8 mouse cellular contexts compared by ENCODE assay signal in genomic region chr9:20879097-20879792, GRCm38 (mm10). TPM values are rescaled to one million over a fixed set of nuclear protein-coding genes. Genes with fewer than 3 reads are reported as not detected.
DNase-seq lines count a peak whose midpoint lies in the region; ATAC-seq and TF ChIP-seq lines count a peak whose summit lies in the region.

TSS of gene Angptl6 (minus strand) at chr9:20879727.

- H3K9ac ChIP-seq in heart, embryonic 13.5 days: peak within 1 kb of the TSS; percentile 88
- H3K9ac ChIP-seq in CH12.LX (ENCODE audit: insufficient read depth, low read depth): peak within 1 kb of the TSS; percentile 71
- peak within 1 kb of the TSS; percentile 72 for H3K9ac ChIP-seq in forebrain, embryonic 11.5 days (ENCODE audit: low read length)
- H3K9ac ChIP-seq in liver, embryonic 13.5 days: peak within 1 kb of the TSS; percentile 80

- TF ChIP-seq CTCF in CH12.LX (conservative IDR thresholded peaks at IDR 0.05 in 1 of 2, IDR thresholded peaks at IDR 0.05 in 1 of 2; ENCODE audit: low read depth in 2 of 2, low read length in 2 of 2): no peak

- H3K36me3 ChIP-seq in heart, embryonic 13.5 days: no peaks in the 10 kb centered on the region
- peaks cover 10 to 12% of the 10 kb centered on the region in 2 experiments for H3K36me3 ChIP-seq in CH12.LX (replicated peaks in 1 of 2; ENCODE audit: control insufficient read depth in 1 of 2, insufficient read depth in 1 of 2, low read length in 1 of 2)
- H3K36me3 ChIP-seq in forebrain, embryonic 11.5 days (ENCODE audit: control insufficient read depth, insufficient read depth, low read length): no peaks in the 10 kb centered on the region
- no peaks in the 10 kb centered on the region for H3K36me3 ChIP-seq in liver, embryonic 13.5 days

- in situ Hi-C loops in CH12.LX (cut with MboI; ENCODE audit: low pct_ligation_motif_present, low pct_unique_long_range_greater_than_20kb, low sequenced_read_pairs): no loop called here

- H3K79me2 ChIP-seq in CH12.LX (replicated peaks; ENCODE audit: control insufficient read depth, extremely low read depth, insufficient read depth, poor library complexity, severe bottlenecking): no peaks in the 10 kb centered on the region

- H3K27me3 ChIP-seq in heart, embryonic 13.5 days (replicated peaks): 0 out of 2 replicates have a peak, but pooled peaks cover 5% of the 10 kb centered on the region
- H3K27me3 ChIP-seq in CH12.LX (replicated peaks): peaks cover 18% of the 10 kb centered on the region
- no peaks in the 10 kb centered on the region for H3K27me3 ChIP-seq in forebrain, embryonic 11.5 days (ENCODE audit: control insufficient read depth, insufficient read depth, low read length)
- no peaks in the 10 kb centered on the region for H3K27me3 ChIP-seq in liver, embryonic 13.5 days

- TF ChIP-seq EP300 in CH12.LX (IDR thresholded peaks at IDR 0.05; ENCODE audit: low read length): no peak; the same call in 1 of the 2 replicates

- no peak for TF ChIP-seq RAD21 in CH12.LX (IDR thresholded peaks at IDR 0.05; ENCODE audit: low read depth, low read length)

- H3K4me1 ChIP-seq in heart, embryonic 13.5 days: peaks cover 10% of the 10 kb centered on the region
- peaks cover 22 to 23% of the 10 kb centered on the region in 2 experiments for H3K4me1 ChIP-seq in CH12.LX (ENCODE audit: control insufficient read depth in 1 of 2, insufficient read depth in 2 of 2)
- H3K4me1 ChIP-seq in forebrain, embryonic 11.5 days (replicated peaks; ENCODE audit: control insufficient read depth, insufficient read depth, low read length): peaks cover 4% of the 10 kb centered on the region; the same call in 1 of the 2 replicates
- H3K4me1 ChIP-seq in liver, embryonic 13.5 days (replicated peaks): peaks cover 29% of the 10 kb centered on the region

- 85% methylated on average over 13 of the region's 13 CpGs for WGBS in heart, embryonic 13.5 days
- WGBS in forebrain, embryonic 11.5 days: 93% methylated on average over 13 of the region's 13 CpGs
- WGBS in liver, embryonic 13.5 days (ENCODE audit: insufficient replicate concordance): 79% methylated on average over 13 of the region's 13 CpGs

- dilution Hi-C loops in CH12.LX (cut with MboI; ENCODE audit: extremely low pct_ligation_motif_present, extremely low pct_unique_long_range_greater_than_20kb, low sequenced_read_pairs): no loop called here

- peak within 1 kb of the TSS; percentile 78 for H3K4me2 ChIP-seq in heart, embryonic 13.5 days
- H3K4me2 ChIP-seq in CH12.LX (ENCODE audit: insufficient read depth, low read depth, poor library complexity, severe bottlenecking): peak within 1 kb of the TSS; percentile 35; the same call in 1 of the 2 replicates
- peak within 1 kb of the TSS; percentile 71 for H3K4me2 ChIP-seq in forebrain, embryonic 11.5 days (ENCODE audit: low read depth, low read length, severe bottlenecking)
- H3K4me2 ChIP-seq in liver, embryonic 13.5 days: peak within 1 kb of the TSS; percentile 88

- H3K9me3 ChIP-seq in heart, embryonic 13.5 days: no peaks in the 10 kb centered on the region
- no peaks in the 10 kb centered on the region for H3K9me3 ChIP-seq in CH12.LX (replicated peaks; ENCODE audit: low read length)
- H3K9me3 ChIP-seq in forebrain, embryonic 11.5 days (ENCODE audit: control insufficient read depth, low read length): no peaks in the 10 kb centered on the region
- no peaks in the 10 kb centered on the region for H3K9me3 ChIP-seq in liver, embryonic 13.5 days (replicated peaks)

- no peak for DNase-seq in heart, adult 18-20 months
- peak; percentile 45 for DNase-seq in CH12.LX (ENCODE audit: extremely low read depth)
- no peak for DNase-seq in forebrain, embryonic 11.5 days (ENCODE audit: low spot score)
- no peak for DNase-seq in liver, embryonic 13.5 days
- no peak for DNase-seq in c-Kit-positive CD71-positive TER-119-positive erythroid progenitor cells, embryonic 14.5 days (ENCODE audit: low spot score)
- no peak for DNase-seq in spleen, adult 18-20 months
- no peak for DNase-seq in spleen, postnatal 36 days (ENCODE audit: low spot score in 2 of 2)

- H3K4me3 ChIP-seq in heart, embryonic 13.5 days: peak within 1 kb of the TSS; percentile 55
- peak within 1 kb of the TSS; percentile 33 to 59 (median 52) for H3K4me3 ChIP-seq in CH12.LX (replicated peaks in 1 of 3; ENCODE audit: low read depth in 2 of 3, low read length in 2 of 3, poor library complexity in 1 of 3)
- peak within 1 kb of the TSS; percentile 37 for H3K4me3 ChIP-seq in forebrain, embryonic 11.5 days (ENCODE audit: low read depth, low read length)
- H3K4me3 ChIP-seq in liver, embryonic 13.5 days (replicated peaks): peak within 1 kb of the TSS; percentile 60

- H3K27ac ChIP-seq in heart, embryonic 13.5 days (replicated peaks): peak within 1 kb of the TSS; percentile 94
- H3K27ac ChIP-seq in CH12.LX (ENCODE audit: insufficient read depth, low read depth): peak within 1 kb of the TSS; percentile 93
- H3K27ac ChIP-seq in forebrain, embryonic 11.5 days (ENCODE audit: low read depth, low read length): peak within 1 kb of the TSS; percentile 83
- peak within 1 kb of the TSS; percentile 90 for H3K27ac ChIP-seq in liver, embryonic 13.5 days

- TF ChIP-seq POLR2A in CH12.LX (IDR thresholded peaks at IDR 0.05; ENCODE audit: low read depth, low read length): no peak

- no peak for ATAC-seq in heart, embryonic 13.5 days (ENCODE audit: extremely low read depth, insufficient number of reproducible peaks, low FRiP score, low TSS enrichment)
- ATAC-seq in forebrain, embryonic 11.5 days (replicated peaks; ENCODE audit: low FRiP score): no peak; the same call in 1 of the 2 replicates
- no peak for ATAC-seq in liver, embryonic 13.5 days (ENCODE audit: low read depth)

TF ChIP-seq in CH12.LX, 34 proteins besides CTCF, POLR2A, EP300 and RAD21:
- TF ChIP-seq MYC (IDR thresholded peaks at IDR 0.05; ENCODE audit: low read depth, low read length) (peak; percentile 40; the same call in 1 of the 2 replicates), UBTF (IDR thresholded peaks at IDR 0.05; ENCODE audit: low read depth, low read length) (0 out of 2 replicates have a peak, but pooled peaks have one; percentile 2), RCOR1 (conservative IDR thresholded peaks at IDR 0.05; ENCODE audit: low read depth, low read length) (0 out of 2 replicates have a peak, but pooled peaks have one; percentile 30), MXI1 (IDR thresholded peaks at IDR 0.05; ENCODE audit: low read depth, low read length) (no peak), JUND (conservative IDR thresholded peaks at IDR 0.05; ENCODE audit: low read depth, low read length) (no peak)

RNA-seq across cellular contexts. Expression of gene Angptl6, which starts in this region (rescaled TPM):
- polyA plus RNA-seq in heart, embryonic 13.5 days (2015; fragmentation: Nextera tagmentation; extraction: Ambion mirVana): 2.5 and 3.1 TPM in 2 replicates
- 1 to 10 TPM; 4.3 to 4.4 TPM for total RNA-seq in heart, adult 18-20 months (2021)
- total RNA-seq in CH12.LX (2012; rRNA removed) (3.4 and 11.8 TPM in 2 replicates), CH12.LX (2014; rRNA removed) (1.4 and 2.0 TPM in 2 replicates)
- 0.57 and 1.1 TPM in 2 replicates for polyA plus RNA-seq in CH12.LX (2012; ENCODE audit: insufficient read length, low read depth)
- 4.3 and 5.3 TPM in 2 replicates for polyA plus RNA-seq in forebrain, embryonic 11.5 days (2014; fragmentation: Nextera tagmentation; extraction: Ambion mirVana)
- polyA plus RNA-seq in liver, embryonic 13.5 days (2015; fragmentation: Nextera tagmentation; extraction: Ambion mirVana): 9.4 and 10.1 TPM in 2 replicates

Comparison
In these comparisons a context has a peak if more than half of its experiments do, and no peak if none do; other contexts are left out.
1. H3K4me2 ChIP-seq: peak in every context shown above with its lines; median percentile 88 in liver, embryonic 13.5 days; 78 in heart, embryonic 13.5 days; 71 in forebrain, embryonic 11.5 days; 35 in CH12.LX.